Mouse (Mus musculus): ENCODE results near the gene Mesp2. TPM values are rescaled to one million over a fixed set of nuclear protein-coding genes. Genes with fewer than 3 reads are reported as not detected.
"Not testable (repeated sequence)": the region's sequence is repeated elsewhere in the genome, so short reads cannot be mapped to it uniquely, and the experiment has no call there.

Gene Mesp2
- 1 to 10 TPM; 1.4 to 2.1 TPM for total RNA-seq (2021)
- long read RNA-seq, experiment 1, partial matches to known transcripts: 0 of 1 reads
- long read RNA-seq, experiment 1, other reads (novel, unspliced or antisense): 1 of 1 reads
- long read RNA-seq, experiment 2: 0 reads

DNA sequence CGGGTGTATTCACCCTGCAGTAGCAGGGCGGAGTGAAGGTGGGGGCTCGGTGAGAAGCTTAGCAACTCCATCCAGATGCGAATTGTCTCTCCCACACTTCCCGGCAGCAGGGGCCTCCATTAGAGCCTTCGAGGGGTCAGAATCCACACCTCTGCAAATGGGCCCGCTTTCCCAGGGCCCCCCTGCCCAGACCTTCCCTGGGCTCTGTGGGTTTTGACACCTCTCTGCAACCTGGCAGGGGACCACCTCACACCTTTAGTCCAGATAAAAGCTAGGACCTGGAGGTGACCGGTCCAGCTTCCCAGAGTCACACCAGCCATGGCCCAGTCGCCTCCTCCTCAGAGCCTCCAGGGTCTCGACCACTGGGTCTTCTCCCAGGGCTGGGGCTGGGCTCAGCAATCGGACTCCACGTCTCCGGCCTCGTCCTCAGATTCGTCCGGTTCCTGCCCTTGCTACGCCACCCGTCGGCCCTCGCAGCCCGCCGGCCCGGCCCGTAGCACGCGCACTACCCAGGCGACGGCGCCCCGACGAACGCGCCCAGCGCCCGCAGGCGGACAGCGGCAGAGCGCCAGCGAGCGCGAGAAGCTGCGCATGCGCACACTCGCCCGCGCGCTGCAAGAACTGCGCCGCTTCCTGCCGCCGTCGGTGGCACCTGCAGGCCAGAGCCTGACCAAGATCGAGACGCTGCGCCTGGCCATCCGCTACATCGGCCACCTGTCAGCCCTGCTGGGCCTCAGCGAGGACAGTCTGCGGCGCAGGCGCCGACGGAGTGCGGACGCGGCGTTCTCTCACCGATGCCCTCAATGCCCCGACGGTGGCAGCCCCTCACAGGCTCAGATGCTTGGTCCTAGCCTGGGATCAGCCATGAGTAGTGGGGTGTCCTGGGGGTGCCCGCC lies at the start of gene Mesp2:
TSS of gene Mesp2 (plus strand) at position 117 of the 896 bp plus-strand sequence.
- Histone ChIP-seq H3K4me3 (peak within 1 kb of the TSS; percentile 51), H3K27ac (peak within 1 kb of the TSS; percentile 32)
- peak; percentile 44 to 72 for DNase-seq (ENCODE audit: low spot score in 2 of 2)
- TF ChIP-seq CTCF (conservative IDR thresholded peaks at IDR 0.05): peak; percentile 33

DNA sequence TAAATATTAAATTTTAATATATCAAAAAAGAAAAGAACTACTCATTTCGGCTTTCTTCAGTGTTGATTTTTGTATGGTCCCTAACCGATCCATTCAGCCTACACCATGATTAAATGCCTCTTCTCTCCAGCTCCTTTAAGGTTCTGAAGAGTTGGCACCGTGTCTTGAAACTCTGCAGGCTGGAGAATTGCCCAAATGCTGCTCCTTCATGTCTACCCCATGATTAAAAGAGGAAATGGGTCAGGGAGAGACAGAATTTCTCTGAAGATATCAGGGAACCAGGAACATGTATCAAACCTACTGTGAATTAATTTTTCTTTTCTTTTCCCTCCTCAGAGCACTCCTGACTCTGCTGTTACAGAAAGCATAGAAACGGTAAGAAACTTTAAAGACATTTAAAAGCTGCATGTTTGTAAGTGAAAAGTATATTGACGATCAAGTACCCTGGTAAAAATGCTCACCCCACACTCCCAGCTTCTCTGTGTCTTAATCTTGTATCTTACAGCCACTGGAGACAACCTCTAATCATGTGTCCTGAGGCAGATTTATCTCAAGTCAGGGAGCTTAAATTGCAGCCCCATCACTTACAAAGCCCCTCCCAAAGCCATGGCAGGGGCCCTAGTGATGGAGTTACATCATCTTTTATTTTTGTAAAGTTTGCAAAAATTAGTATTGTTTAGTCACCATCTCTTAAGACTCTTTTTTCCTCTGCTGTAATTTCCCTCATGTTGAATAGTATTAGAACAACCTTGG lies 49.2 kb upstream of the Mesp2 start:
- Histone ChIP-seq H3K27ac (no peak overlapping the region), H3K4me3 (no peak overlapping the region)
- no peak for DNase-seq (ENCODE audit: low spot score in 2 of 2)
- no peak for TF ChIP-seq CTCF (conservative IDR thresholded peaks at IDR 0.05)

DNA sequence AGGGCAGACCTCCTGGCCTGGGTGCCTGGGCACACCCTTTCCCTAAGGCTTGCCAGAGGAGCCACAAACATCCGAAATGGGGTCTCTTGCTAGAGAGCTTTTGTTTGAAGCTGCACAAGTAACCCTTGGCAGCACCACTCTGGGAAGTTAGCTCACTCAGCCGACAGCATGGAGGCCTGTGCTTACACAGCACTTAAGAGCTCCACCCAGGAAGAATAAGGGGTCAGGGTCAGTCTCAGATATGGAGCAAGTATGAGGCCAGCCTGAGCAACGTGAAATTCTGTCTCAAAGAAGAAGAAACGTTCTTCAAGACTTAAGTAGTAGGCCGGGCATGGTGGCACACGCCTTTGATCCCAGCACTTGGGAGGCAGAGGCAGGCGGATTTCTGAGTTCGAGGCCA lies 48.4 kb upstream of the Mesp2 start:
- no peak for DNase-seq (ENCODE audit: low spot score in 2 of 2)
- Histone ChIP-seq H3K27ac (no peak overlapping the region), H3K4me3 (no peak overlapping the region)
- TF ChIP-seq CTCF (conservative IDR thresholded peaks at IDR 0.05): no peak

DNA sequence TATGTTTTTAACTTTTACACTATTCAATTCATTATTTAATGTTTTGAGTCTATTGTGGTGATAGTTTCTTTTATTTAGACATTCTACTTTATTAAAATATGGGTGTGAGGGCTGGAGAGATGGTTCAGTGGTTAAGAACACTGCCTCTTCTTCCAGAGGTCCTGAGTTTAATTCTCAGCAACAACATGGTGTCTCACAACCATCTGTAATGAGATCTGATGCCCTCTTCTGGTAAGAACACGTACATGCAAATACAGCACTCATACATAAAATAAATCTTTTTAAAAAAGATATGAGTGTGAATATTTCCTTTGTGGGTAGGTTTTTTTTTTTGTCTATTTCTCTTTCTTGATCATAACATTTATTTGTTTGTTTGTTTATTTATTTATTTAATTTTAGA lies 44.5 kb upstream of the Mesp2 start:
- Histone ChIP-seq H3K4me3 (no peak overlapping the region), H3K27ac (no peak overlapping the region)
- peak; percentile 44 for TF ChIP-seq CTCF (conservative IDR thresholded peaks at IDR 0.05)
- DNase-seq (ENCODE audit: low spot score in 2 of 2): no peak

DNA sequence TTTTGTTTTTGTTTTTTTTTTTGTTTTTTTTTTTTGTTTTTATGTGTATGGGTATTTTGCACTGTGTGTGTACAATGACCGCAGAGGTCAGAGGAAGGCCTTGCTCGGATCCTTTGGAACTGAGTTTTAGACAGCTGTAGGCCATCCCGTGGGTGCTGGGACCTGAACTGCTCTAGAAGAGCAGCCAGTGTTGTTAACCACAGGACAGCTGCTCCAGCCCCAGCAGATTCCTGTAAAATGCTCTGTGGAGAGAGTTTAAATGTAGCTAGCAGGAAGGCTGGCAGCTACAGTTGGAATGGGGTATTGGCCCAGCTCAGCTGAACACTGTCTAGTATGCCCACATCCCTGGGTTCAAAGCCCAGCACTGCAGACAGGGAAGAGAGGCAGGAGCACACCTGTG lies 40.9 kb upstream of the Mesp2 start:
- Histone ChIP-seq H3K4me3 (no peak overlapping the region), H3K27ac (no peak overlapping the region)
- no peak for DNase-seq (ENCODE audit: low spot score in 2 of 2)
- TF ChIP-seq CTCF (conservative IDR thresholded peaks at IDR 0.05): no peak

DNA sequence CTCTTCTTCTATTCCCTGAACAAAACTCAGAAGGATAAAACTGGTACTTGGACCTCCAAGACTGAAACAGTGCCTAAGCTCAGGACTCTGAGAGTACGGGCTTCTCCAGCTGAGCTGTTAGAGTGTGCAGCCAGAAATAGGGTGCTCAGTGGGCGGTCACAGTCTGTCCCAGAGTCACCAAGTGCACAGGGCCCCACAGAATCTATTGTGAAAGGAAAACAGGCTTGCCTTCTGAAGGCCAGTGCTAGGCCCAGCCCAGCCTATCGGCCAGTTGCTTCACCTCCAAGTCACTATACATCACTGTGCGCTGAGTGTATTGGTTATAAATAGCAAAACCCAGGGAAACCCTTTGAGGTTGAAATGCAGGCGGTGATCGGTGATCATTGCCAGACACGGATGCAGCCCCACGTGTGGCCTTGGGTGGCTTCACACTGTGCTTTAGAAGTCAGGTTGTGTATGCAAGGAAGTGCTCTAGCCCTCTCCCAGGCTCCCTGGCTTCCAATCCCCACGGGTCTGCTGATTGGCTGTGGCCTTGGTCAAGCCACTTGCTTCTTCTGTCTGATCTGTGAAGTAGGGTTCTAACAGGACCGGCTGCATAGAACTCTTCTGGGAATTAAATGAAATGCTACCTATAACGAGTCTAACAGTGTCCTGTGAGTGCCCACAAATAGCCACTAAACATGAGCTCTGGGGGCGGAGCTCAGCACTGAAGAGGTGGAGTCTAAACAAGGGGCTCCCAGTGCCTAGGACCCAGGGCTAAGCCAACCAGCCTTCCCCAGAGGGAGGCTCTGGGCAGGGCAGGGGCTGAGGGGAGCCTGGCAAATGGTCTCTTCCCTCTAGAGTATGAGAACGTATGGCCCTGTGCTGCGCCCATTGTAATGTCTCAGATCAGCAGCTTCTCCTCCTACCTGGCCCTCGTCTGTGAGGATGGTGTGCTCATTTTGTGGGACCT lies 38.7 kb upstream of the Mesp2 start:
- DNase-seq (ENCODE audit: low spot score in 2 of 2): peak in 1 of 2 experiments; percentile 39
- H3K4me3 ChIP-seq: no peak overlapping the region
- TF ChIP-seq CTCF (conservative IDR thresholded peaks at IDR 0.05): no peak
- H3K27ac ChIP-seq: peak overlapping the region; percentile 57; the same call in 1 of the 2 replicates

DNA sequence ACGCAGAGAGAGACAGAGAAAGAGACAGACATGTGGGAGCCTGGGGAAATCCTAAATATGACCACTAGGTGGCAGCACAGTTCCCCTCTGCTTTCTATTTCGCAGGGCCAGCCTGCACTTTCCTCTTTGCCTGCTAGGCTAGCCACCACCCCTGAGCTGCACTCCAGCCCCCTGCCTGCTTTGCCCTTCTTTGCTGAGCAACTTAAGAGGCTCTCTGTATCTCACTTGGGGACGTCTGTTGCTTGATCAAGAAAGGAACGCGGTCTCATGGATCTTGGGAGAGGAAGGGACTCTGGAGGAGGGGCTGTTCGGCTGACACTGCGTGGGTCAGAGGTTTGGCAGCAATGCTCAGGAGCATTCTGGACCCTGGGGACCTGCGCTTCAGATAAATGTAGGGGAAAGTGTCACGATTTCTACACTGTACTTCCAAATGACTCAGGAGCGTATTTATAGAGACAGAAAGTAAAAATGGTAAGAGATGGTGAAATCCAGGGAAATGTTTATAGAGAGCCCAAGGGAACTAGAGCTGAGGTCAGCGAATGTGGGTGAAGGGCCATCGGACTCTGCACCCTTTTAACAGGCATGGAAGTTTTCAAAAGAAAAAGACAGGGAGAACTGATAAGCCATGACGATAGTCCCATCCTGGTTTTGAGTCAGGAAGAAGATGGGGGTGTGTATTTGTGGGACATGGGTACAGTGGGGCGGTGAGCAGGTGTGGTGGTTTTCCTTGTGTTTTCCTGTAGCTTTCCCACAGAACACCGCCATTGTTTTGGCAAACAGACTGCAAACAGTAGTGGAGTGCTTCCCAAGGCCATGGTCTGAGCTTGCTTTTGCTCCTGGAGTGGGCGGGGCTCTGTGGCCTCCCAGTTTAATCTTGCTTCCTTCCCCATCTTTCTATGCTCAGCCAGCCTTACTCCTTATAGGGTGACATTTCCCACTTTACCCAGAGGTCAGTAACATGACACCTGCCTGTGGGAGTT lies 29.6 kb upstream of the Mesp2 start:
- no peak overlapping the region for H3K27ac ChIP-seq
- peak overlapping the region; percentile 31 for H3K4me3 ChIP-seq
- peak; percentile 98 for TF ChIP-seq CTCF (conservative IDR thresholded peaks at IDR 0.05)
- DNase-seq (ENCODE audit: low spot score in 2 of 2): peak; percentile 52 to 77

DNA sequence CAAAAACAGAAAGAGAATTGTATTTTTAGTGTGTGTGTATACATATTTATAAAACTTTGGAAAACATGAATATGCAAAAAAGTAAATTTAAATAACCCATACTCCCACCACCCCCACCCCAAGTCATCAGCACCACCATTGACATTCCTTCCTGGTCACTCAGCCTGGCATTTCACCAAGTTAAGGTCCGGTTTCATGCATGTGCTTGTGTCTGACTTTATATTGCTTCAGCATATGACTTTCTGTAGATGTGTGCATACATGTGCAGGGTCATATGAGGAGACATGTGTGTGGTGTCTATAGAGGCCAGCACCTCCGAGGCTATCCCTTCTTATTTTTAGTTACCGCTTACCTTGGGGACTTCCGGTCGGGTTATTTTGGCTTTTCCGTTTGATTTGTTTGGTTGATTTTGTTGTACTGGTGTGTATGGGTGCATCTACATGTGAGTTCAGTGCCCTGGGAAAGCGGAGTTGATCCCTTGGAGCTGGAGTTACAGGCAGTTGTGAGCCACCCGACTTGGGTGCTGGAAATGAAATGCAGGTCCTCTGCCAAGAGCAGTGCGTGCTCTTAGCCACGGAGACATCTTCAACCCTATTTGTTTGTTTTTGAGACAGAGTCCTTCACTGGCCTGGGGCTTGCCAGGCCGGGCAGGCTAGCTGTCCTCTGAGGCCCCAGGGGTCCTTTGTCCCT lies 28.6 kb upstream of the Mesp2 start:
- no peak overlapping the region for H3K4me3 ChIP-seq
- no peak for TF ChIP-seq CTCF (conservative IDR thresholded peaks at IDR 0.05)
- H3K27ac ChIP-seq: no peak overlapping the region
- no peak for DNase-seq (ENCODE audit: low spot score in 2 of 2)

DNA sequence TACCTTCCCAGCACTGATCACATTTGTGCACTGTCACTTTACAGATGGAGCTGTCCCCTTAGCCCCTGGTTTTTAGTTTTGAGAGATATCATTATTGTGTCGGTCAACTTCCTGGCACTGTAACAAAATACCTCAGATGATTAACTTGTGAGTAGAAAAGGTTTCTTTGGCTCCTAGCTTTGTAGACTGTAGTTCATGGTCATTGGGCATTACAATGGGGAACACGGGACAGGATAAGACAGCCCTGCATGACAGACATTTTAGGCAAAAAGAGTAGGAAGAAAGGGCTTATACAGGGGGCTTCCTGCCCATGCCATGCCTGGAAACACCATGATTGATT lies 28.0 kb upstream of the Mesp2 start:
- DNase-seq (ENCODE audit: low spot score in 2 of 2): no peak
- no peak overlapping the region for H3K27ac ChIP-seq
- H3K4me3 ChIP-seq: no peak overlapping the region
- TF ChIP-seq CTCF (conservative IDR thresholded peaks at IDR 0.05): no peak

DNA sequence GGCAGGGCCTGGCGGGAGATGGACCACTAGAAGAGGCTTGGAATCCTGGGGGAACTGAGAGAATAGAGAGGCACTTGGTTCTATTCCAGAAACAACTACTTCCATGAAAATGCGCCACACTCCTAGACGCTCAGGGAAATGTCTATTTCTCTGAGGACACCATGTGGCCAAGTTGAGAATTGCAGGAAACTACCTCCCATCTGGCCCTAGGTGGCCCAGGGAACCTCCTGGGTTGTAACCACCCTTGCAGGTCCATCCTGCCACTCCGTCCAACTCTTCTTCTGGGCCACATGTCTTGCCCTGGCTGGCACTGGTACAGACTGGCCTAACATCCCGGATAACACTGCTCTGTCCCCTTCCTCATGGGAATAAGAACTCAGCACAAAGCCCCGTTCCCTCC lies 24.2 kb upstream of the Mesp2 start:
- DNase-seq (ENCODE audit: low spot score in 2 of 2): peak; percentile 44 to 82
- Histone ChIP-seq H3K4me3 (no peak overlapping the region), H3K27ac (no peak overlapping the region)
- peak; percentile 94 for TF ChIP-seq CTCF (conservative IDR thresholded peaks at IDR 0.05)

DNA sequence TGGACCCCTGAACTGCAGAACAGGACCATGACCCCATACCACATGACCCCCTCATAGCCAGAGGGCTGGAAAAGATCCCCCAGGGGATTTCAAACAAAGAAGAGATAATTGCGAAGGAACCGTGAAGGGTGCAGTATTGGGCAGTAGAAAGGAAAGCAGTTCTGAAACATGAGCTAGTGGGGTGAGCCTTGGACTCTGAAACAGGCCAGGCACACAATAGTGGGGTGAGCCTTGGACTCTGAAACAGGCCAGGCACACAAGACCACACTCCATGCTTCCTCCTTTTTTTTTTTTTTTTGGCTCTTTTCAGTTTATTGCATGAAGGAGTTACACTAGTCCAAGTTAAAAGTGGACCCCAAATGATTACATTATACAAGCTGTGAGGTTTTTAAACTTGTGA lies 20.7 kb upstream of the Mesp2 start:
- H3K27ac ChIP-seq; H3K4me3 ChIP-seq; DNase-seq (ENCODE audit: low spot score in 2 of 2): not testable (repeated sequence)

All from layer of hippocampus, adult 2 months (tissue).